Mouse (Mus musculus): Measurements from ENCODE around the gene Spaar.
"Not testable (repeated sequence)": the region's sequence is repeated elsewhere in the genome, so short reads cannot be mapped to it uniquely, and the experiment has no call there.

Gene Spaar

DNA sequence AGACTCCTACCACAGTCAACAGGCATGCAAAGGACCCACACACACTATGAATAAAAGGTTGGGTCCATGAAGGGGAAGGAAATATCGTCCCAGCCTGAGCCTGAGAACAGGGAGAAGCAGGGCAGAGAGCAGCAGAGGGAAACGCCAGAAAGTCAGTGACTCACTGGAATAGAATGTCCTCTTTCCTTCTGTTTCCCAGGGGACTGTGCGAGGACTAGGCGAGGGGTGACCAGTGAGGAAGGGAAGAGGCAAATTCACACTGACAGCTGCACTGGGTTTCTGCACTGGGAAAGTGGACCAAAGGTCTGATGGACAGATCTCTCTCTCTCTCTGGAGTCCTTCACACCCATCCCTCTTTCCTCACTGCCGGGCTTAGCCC lies 1.3 kb upstream of the Spaar start:
- DNase-seq (ENCODE audit: low spot score in 2 of 2): no peak

DNA sequence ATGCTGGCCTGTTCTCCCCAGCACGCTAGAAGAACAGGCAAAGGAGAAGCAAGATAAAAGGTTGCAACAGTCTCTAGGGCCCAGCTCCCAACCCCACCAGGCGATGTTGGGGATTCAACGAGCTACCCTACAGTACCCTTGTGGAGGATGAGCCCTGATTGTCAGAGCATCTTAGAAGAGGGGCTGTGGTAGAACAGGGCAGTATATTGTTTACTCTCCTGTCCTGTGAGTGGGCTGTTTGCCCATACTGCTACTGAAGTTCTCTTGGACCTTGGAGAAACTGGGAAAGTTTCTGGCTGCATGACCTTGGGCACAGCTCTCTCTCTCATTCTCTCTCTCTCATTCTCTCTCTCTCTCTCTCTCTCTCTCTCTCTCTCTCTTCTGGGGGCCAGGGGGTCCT lies 708 bp upstream of the Spaar start:
- DNase-seq (ENCODE audit: low spot score in 2 of 2): no peak

DNA sequence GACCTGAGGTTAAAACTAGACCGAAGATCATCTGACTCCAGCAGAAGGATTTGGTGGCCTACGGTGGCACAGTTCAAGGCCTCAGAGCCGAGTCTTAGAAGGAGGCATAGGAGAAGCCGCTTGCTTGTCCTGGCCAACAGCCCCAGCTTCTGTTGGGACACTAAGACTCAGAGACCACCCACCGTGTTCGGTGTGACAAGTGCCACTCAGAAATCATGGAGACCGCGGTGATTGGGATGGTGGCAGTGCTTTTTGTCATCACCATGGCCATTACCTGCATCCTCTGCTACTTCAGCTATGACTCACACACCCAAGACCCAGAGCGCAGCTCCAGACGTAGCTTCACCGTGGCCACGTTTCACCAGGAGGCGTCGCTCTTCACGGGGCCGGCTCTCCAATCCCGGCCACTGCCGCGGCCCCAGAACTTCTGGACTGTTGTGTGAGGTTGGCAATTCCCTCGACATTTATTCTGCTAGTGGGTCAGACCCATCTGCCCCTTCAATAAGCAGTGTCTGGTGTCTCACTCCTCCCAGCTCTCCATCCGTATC lies 990 bp downstream of the Spaar start:
- DNase-seq (ENCODE audit: low spot score in 2 of 2): no peak

DNA sequence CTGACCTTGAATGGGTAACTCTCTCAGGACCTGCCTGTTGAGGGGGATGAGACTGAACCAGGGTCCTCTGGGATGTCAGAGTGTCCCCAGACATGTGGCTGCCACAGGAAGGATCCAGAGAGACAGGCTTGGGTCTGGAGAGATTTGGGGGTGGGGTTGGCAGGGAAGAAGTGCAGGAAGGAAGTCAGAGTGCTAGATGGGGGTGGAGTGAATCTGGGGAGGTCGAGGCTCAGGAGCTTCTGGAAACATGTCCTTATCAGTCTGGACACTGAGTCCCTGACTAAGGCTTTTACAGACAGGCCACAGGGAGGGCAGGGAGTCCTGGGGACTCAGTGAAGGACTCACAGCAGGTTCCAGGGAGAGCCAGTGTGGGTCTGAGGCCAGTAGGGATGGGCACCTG lies 2.3 kb downstream of the Spaar start:
- DNase-seq (ENCODE audit: low spot score in 2 of 2): no peak

DNA sequence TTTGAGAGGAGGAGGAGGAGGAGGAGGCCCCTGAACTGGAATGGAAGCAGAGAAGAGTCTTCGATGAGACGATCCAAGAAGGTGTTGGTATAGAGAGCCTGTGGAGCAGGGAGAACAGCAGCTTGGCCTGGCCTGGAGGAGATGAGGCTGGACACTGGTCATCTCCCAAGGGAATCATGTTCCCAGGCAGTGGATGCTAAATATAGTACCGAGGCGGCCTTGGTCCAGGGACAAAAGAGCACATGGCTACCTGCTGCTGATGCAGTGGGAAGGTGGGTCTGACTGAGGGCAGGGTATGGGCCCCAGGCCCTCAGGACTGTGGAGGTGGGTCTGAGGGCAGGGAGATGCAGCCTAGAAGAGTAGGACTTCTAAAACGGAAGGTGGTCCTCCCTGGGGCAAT lies 3.4 kb downstream of the Spaar start:
- no peak for DNase-seq (ENCODE audit: low spot score in 2 of 2)

DNA sequence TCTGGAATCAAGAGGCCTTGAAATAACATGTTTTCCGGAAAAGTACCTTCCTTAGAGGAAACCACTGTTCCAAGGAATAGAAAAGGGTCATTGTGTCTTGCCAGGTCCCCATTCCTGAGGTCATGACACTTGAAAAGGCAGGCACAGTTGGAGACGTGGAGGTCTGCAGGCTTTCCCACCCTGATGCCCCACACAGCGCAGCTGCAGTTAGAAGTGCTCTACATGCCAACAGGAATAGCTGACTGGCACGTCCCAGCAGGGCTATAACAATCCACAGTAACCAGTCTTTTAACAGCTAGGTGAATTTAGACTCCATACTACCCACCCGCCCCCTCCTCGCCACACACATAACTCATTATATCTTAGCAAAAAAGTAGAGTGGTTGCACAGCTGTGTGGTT lies 7.3 kb downstream of the Spaar start:
- no peak for DNase-seq (ENCODE audit: low spot score in 2 of 2)

DNA sequence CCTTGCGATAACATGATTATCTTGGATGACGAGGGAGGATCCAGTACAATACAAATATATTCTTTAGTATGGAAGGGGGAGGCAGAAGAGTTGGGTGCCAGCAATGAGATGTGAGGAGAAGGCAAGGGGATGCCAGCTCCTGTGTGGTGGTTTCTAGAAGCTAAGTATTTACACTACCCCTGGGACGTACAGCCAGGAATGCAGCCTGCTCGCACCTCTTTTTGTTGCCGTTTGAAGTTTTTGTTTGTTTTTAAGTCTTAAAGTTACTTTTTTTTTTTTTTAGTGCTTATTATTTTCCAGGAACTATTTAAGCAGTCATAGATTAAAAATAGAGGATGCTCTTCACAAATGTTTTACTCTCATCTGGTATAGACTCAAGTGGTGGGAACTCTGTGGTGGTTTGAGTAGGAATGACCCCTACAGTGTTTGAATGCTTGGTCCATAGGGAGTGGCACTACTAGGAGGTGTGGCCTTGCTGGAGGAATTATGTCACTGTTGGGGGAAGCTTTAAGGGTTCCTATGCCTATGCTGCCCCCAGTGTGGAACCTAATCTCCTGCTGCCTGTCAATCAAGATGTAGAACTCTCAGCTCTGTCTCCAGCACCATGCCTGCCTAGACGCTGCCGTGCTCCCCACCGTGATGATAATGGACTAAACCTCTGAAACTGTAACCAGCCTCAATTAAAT lies 9.3 kb downstream of the Spaar start:
- DNase-seq (ENCODE audit: low spot score in 2 of 2): no peak

DNA sequence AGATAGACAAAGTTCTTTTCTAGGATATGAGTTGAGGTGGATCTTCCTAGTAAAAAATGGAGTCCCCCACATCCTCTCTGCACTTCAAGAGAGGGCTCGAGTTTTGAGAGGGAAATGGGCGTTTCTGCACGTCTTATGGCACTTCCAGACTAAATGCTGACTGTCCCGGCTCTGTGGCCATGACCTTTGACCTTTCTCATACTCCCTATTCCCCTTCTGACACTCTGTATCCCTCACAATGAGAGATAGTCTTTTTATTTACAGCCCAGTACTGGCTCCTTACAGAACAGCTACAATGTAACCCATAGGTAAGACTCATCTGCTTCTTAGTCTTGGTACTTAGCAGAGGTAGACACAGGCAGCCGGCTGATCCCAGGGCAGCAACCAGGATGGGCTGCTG lies 11.7 kb downstream of the Spaar start:
- no peak for DNase-seq (ENCODE audit: low spot score in 2 of 2)

DNA sequence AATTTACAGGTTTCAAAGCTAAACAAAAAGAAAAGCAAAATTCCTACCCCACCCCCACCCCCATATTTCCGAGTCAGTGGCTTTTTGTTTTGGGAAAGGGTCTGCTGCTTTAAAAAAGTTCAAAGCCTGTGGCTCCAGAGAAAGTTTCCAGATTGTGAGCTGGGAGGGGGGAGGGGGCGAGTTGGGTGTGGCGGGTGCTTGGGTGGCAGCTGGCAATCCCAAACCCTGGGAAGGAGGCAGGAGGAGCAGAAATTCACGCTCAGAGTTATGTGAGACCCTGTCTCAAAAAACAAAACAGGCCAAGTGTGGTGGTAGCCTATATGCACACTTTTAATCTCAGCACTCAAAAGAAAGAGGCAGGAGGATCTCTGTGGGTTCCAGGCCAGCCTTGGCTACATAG lies 12.8 kb downstream of the Spaar start:
- DNase-seq (ENCODE audit: low spot score in 2 of 2): no peak

DNA sequence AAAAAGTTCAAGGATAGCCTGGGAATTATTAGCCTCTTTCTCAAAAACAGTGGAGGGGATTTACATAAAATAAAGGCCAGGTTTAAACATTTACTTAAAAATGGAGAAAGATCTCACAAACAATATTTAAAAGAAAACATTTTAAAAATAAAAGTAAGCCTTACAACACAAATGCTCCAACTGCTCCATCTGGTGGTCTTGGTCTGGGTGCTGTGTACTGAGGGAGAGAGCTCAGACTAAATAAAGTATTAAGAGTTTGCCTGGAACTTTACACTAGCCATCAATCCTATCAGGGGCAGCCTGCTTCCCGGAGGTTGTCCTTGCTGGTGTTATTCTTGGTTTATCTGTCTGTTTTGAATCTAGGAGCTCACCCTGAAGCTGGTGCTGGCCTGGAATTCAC lies 13.3 kb downstream of the Spaar start:
- DNase-seq (ENCODE audit: low spot score in 2 of 2): no peak

DNA sequence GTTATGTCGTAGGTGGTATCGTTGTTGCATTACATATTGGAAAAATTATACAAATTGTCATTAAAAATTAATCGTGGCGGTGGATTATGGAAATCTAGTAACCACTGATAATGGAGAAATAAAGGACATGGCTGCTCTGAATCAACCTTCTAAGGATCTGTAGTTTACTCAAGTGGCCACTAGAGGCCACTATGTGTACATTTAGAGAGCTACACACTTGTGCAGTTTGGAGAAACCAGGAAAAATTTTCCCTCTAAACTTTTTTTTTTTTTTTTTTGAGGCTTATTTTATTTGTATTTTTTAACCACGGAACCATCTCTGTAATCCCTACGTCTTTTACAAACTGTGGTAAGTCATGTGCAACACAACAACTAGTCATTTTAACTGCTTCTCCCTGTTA lies 15.4 kb downstream of the Spaar start:
- DNase-seq (ENCODE audit: low spot score in 2 of 2): no peak

DNA sequence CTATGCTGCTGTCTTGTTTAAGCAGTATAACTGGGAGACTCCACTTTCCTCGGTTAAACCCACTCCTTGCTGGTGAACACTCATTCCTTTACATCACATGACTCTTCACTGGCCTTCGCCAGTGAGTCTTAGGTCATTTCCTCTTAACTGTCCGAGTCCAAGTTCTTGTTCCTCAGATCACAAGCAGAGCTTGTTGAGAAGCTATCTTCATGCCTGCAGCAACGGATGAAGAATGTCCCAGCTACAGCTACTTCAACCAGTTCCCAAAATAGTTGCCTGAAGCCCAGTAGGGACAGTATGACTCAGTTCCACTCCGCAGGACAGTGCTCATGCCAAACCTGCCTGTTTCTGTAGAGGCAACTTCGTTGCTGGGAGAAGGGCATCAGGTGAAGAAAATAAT lies 27.4 kb downstream of the Spaar start:
- no peak for DNase-seq (ENCODE audit: low spot score in 2 of 2)

DNA sequence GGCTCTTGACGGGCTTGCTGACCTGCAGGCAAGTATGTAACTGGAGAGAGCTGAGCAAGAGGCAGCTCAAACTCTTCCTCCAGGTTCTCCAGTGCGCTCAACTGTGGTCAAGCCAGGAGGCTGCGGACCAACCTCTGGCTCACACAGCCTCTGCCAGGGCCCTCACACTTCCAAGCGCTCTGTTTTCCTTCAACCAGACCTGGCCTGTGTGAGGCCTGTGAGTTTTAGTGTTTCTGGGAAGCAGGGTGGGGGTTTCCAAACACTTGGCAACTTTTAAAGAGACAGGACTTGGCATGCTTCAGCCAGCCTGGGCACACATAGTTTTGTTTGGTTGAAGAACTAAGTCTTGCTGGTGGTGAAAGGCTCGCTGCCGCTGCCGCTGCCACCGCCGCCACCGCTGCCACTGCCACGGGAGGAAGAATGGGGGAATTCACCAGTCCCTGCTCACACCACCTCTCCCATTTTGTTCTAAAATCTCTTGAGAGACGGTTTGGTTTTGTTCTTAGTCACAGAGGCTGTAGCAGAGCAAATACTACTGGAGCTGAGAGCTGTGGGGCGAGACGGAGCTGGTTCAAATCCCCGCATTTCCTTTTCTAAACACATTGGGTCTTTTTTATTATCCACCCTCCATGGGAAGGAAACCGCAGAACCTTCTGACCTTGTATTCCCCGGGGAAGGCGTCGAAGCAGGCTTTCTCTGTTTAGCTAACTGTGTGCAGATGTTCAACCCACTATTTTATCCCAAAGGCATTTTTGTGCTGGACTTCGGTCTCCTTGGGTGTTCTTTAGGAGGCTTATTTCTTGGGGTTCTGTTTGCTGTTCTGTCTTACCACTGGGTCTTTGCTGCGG lies 30.0 kb downstream of the Spaar start:
- no peak for DNase-seq (ENCODE audit: low spot score in 2 of 2)

DNA sequence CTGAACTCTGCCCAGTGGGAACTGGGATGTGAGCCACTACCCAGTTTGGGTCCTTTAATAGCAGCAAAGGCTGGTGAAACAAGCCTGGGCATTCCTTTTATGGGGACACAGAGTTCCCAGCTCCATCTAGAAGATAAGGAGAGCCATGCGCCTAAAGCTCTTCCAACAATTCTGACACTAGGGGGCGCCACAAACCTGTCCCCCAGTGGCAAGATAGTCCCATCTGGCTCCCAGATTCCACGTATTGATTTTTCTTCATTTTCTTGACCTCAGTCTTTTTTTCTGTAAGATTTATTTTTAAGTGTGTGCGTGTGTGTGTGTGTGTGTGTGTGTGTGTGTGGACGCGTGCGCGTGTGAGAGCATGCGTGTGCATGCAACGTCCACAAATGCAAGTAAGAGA lies 30.6 kb downstream of the Spaar start:
- DNase-seq (ENCODE audit: low spot score in 2 of 2): peak in 1 of 2 experiments; percentile 33

DNA sequence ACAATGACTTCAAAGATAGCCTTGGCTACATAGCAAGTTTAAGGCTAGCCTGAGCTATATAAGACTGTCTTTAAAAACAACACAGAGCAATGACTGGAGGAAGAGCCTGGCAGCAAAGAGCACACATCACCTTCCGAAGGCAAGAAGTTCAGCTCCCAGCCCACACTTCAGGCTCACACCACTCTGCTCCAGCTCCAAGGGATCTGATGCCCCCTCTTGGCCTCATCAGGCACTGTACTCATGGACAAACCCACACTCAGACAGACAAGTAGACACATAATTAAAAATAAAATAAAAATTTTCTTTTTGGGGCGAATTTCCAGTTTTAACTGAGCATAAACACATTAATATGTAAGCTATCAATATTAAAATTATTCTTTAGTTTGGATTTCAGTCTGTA lies 31.5 kb downstream of the Spaar start:
- no peak for DNase-seq (ENCODE audit: low spot score in 2 of 2)

DNA sequence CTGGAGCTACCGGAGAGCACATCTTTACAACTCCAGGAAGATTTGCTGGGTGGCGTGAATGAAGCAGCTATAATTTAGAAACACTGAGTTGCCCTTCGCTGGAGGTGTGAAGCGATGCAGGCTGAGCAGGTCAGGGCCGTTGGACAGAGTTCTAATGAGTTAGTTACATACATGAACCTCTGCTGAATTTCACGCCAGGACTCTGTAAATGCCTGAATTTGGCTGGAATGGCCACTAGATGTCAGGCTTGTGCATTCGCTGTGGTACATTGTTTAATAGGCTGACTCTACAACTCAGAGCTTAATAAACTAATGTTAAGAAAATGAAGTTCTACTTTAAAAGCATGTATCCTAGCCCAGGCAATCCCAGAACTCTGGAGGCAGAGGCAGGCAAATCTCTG lies 33.6 kb downstream of the Spaar start:
- peak; percentile 35 to 48 for DNase-seq (ENCODE audit: low spot score in 2 of 2)

DNA sequence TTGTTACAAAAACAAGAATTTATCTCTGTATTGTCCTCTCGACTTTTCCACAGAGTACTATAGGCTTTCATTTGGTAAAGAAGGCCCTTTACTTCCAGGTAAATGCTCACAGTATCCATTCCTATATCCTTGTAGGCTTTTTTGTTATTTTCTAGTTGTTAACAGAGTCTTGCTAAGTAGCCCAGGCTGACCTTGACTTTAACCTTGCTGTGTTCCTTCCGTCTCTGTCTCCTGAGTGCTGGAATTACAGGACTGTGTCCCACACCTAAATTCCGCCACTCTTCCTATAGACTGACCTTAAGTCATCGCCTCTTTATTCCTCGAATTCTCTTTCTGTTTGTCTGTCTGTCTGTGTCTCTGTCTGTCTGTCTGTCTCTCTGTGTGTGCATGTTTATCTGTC lies 38.5 kb downstream of the Spaar start:
- no peak for DNase-seq (ENCODE audit: low spot score in 2 of 2)

DNA sequence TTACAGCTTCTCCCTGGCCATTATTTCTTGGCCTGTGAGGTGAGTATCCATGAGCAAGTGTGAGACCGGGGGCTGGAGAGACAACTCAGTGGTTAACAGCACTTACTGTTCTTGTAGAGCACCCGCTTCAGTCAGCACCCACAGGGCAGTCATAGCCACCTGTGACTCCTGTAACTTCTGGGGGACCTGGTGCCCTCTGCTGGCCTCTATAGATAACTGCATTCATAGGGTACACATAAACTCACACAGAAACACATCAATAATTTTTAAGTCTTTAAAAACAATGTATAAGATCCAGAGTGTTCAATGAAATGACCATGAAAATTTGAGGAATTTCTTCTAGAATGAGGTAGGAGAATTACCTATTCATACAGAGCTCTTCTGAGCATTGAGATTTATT lies 39.5 kb downstream of the Spaar start:
- DNase-seq (ENCODE audit: low spot score in 2 of 2): no peak

DNA sequence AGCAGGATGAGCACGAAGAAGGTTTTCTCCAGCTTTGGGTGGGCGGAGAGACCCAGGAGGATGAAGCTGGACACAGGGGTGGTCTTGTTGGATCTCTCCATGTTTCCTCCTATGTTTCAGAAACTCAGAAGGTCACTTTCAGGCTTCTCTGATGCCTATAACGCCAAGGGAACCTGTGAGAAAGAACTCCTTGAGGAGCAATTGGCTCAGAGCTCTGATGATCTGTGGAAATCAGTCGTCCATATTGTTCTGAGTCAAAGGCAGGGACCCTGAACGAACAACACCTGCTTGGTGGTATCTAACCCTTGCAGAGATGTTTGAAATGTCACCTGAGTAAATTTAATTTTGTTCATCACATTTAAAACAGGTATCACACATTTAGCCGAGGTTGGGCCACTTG lies 41.1 kb downstream of the Spaar start, which contains the start of gene Olfr159:
Gene Olfr159, minus strand, starts transcription at position 101 of the 400 bp plus-strand sequence.
- DNase-seq (ENCODE audit: low spot score in 2 of 2): no peak

DNA sequence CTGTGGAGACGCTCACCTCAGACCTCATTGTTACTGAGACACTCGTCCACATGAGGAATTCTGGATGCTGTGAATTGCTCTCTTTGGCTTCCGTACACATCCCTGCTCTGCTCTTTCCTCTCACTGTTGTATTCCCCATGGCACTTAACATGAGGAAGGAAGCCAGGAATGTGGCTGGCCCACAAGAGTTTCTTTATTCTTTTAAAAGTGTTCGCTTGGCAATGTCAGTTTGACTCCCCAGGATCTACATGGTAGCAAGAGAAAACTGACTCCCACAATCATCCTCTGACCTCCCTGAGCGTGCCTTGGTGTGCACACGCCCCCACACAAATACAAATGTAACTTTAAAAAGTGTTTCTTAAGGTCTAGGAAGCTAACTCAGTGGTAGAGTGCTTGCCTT lies 41.8 kb downstream of the Spaar start:
- DNase-seq (ENCODE audit: low spot score in 2 of 2): no peak

DNA sequence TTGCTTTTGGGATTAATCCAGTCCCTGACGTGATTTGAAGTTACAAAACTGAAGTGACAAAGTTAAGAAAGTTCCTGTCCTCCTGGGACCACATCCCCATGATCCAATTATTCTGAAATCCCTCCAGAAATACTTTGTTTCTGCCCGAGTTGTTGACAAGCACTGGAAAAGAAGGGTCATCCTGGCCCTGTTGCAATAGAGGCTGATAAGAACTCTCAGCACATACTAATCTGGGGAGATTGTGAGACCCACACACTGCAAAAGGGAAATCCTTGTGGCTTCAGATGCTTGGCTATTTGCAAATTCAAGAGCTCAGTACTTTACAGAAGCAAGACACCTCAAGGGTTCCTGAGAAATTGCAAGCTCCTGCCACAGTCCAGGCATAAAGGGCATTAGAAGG lies 42.5 kb downstream of the Spaar start:
- DNase-seq (ENCODE audit: low spot score in 2 of 2): no peak

DNA sequence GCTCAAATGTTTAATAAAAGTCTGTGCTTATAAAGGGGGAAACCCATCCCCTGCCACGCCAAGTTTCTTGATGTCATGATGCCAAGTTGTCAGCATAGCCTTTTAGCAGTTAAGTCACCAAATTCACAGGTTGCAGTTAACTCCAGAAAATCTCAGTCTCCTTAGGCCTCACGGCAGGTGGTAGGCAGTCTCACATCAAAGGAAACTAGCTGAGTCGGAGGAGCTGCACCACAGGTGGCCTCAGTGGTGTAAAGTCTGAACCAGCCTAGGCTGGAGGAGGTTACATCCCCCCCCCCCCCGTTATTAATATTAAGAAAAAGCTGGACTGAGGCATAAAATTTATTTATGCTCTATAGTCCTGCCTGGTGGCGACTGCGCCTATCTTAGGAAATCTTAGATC lies 65.5 kb downstream of the Spaar start:
- no peak for DNase-seq (ENCODE audit: low spot score in 2 of 2)

DNA sequence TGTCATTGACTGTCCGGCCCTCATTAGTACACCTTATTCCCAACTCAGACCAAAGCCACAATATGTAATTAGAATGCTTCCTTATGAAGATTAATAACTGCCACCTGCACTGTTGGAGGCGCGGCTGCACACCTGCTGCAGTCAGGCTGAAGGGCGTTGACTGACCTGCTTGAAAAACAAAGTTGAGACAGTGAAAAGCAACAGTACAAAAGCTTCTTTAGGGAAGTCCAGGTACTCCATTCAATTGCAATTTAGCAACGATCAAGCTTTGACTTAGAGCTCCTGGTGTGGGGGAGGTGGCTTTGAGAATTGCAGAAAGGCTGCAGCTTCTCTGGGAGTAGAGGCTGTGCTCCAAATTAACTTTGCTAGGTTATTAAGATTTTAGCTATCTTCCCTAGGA lies 66.0 kb downstream of the Spaar start:
- DNase-seq (ENCODE audit: low spot score in 2 of 2): not testable (repeated sequence)
